ENCODE assay signal across 8 mouse cellular contexts in the genomic region with DNA sequence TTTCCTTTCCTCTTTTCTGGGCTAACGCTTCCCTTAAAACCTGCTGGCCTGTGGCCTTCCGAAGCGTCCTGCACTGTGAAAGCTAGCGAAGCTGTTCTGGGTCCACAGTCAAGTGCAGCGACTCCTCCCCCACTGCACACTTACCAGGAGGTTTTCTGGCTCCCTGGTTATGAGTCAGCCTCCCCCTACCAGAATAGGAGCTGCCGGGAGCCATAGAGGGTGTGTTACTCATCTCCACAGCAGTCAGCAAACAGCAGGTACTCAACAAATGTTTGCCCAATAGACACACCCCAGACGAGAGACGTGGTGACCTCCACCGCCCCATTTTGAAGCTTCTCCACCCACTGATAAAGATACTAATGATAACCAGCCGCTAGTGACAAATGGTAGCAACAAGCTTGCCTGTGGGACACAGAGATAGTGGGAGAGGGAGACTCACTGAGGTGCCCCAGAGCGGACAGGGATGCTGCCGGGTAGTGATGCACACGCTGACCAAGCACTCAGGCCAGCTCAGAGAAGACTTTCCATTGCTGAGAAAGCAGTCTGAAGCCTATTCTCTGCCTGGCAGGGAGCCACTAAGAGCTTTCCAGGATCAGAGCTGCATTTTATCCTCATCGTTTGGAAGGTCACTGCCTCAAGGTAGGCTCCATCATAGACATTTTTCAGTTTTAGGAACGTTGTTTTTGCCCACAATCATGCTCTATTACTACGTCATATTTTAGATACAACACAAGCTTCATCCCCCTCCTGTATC. TPM values are rescaled to one million over a fixed set of nuclear protein-coding genes. Genes with fewer than 3 reads are reported as not detected.
DNase-seq lines count a peak whose midpoint lies in the region; ATAC-seq lines count a peak whose summit lies in the region.

No protein-coding gene starts in this region.

- DNase-seq in cerebellum, adult 11-12 months, result peak; percentile 20
- no peak for DNase-seq in cerebellum, adult 9-11 months
- DNase-seq in midbrain, embryonic 10.5 days (ENCODE audit: low spot score), result peak; percentile 15
- DNase-seq in urinary bladder, adult 2 months (ENCODE audit: low spot score), result no peak
- DNase-seq in left cerebral cortex, postnatal 36 days (ENCODE audit: low spot score in 2 of 2), result no peak

- peaks cover 8% of the 10 kb centered on the region for H3K36me3 ChIP-seq in midbrain, embryonic 10.5 days
- H3K36me3 ChIP-seq in midbrain, embryonic 13.5 days, result peaks cover 5% of the 10 kb centered on the region; the same call in 1 of the 2 replicates
- no peaks in the 10 kb centered on the region for H3K36me3 ChIP-seq in heart, embryonic 16.5 days (ENCODE audit: control insufficient read depth, insufficient read depth)

- no peak overlapping the region for H3K4me2 ChIP-seq in midbrain, embryonic 13.5 days (replicated peaks)
- peak overlapping the region; percentile 50 for H3K4me2 ChIP-seq in heart, embryonic 16.5 days (ENCODE audit: low read depth, low read length)

- peaks cover 6% of the 10 kb centered on the region; the same call in 1 of the 2 replicates for H3K4me1 ChIP-seq in midbrain, embryonic 10.5 days
- H3K4me1 ChIP-seq in midbrain, embryonic 13.5 days (replicated peaks), result 0 out of 2 replicates have a peak, but pooled peaks cover 6% of the 10 kb centered on the region
- peaks cover 6% of the 10 kb centered on the region; the same call in 1 of the 2 replicates for H3K4me1 ChIP-seq in heart, embryonic 16.5 days (ENCODE audit: control insufficient read depth, insufficient read depth, low read length)

- intact Hi-C loops in left cerebral cortex, postnatal 36 days (cut with DNase I), result no loop called here

- no peak overlapping the region for H3K4me3 ChIP-seq in midbrain, embryonic 10.5 days
- H3K4me3 ChIP-seq in midbrain, embryonic 13.5 days (replicated peaks), result no peak overlapping the region
- no peak overlapping the region for H3K4me3 ChIP-seq in heart, embryonic 16.5 days (ENCODE audit: low read length)

- no peak overlapping the region for H3K9ac ChIP-seq in midbrain, embryonic 13.5 days (replicated peaks)
- H3K9ac ChIP-seq in heart, embryonic 16.5 days (ENCODE audit: low read length), result no peak overlapping the region

- no peaks in the 10 kb centered on the region for H3K27me3 ChIP-seq in midbrain, embryonic 10.5 days (ENCODE audit: low read depth, poor library complexity, severe bottlenecking)
- no peaks in the 10 kb centered on the region for H3K27me3 ChIP-seq in midbrain, embryonic 13.5 days
- no peaks in the 10 kb centered on the region for H3K27me3 ChIP-seq in heart, embryonic 16.5 days (ENCODE audit: control insufficient read depth, insufficient read depth, low read length)

- no peaks in the 10 kb centered on the region for H3K9me3 ChIP-seq in midbrain, embryonic 10.5 days (replicated peaks)
- H3K9me3 ChIP-seq in midbrain, embryonic 13.5 days, result no peaks in the 10 kb centered on the region
- H3K9me3 ChIP-seq in heart, embryonic 16.5 days (replicated peaks; ENCODE audit: control insufficient read depth, low read length), result no peaks in the 10 kb centered on the region

- WGBS in midbrain, embryonic 10.5 days, result 70% methylated on average over 16 of the region's 16 CpGs
- WGBS in midbrain, embryonic 13.5 days, result 79% methylated on average over 16 of the region's 16 CpGs
- 23% methylated on average over 16 of the region's 16 CpGs for WGBS in heart, embryonic 16.5 days

- ATAC-seq in midbrain, embryonic 13.5 days, result no peak
- ATAC-seq in heart, embryonic 16.5 days (replicated peaks; ENCODE audit: extremely low read depth, insufficient read depth, low FRiP score), result peak; percentile 49
- ATAC-seq in megakaryocyte, adult 5-6 weeks (ENCODE audit: poor library complexity, severe bottlenecking), result peak; percentile 79

- no peak overlapping the region for H3K27ac ChIP-seq in midbrain, embryonic 10.5 days (replicated peaks)
- H3K27ac ChIP-seq in midbrain, embryonic 13.5 days, result no peak overlapping the region
- H3K27ac ChIP-seq in heart, embryonic 16.5 days (ENCODE audit: low read length), result no peak overlapping the region

RNA-seq across cellular contexts. Expression of a gene that starts 31.5 kb away (rescaled TPM):
- polyA plus RNA-seq in midbrain, embryonic 10.5 days (2016; fragmentation: Nextera tagmentation; extraction: Ambion mirVana), result 21.3 and 29.6 TPM in 2 replicates
- 36.4 and 38.5 TPM in 2 replicates for polyA plus RNA-seq in midbrain, embryonic 13.5 days (2015; fragmentation: Nextera tagmentation; extraction: Ambion mirVana)
- polyA plus RNA-seq in heart, embryonic 16.5 days (2015; fragmentation: Nextera tagmentation; extraction: Ambion mirVana), result 10.5 and 13.0 TPM in 2 replicates
- 51.1 and 58.8 TPM in 2 replicates for total RNA-seq in megakaryocyte, adult 5-6 weeks (2015)
- total RNA-seq in megakaryocyte, adult 5-6 weeks (2017), result 34.1 and 35.9 TPM in 2 replicates
- 6.0 and 6.7 TPM in 2 replicates for polyA plus RNA-seq in urinary bladder, adult 2 months (2012; rRNA removed)
- 100 to 1,000 TPM; 158 to 197 TPM for total RNA-seq in left cerebral cortex, postnatal 36 days (2021)

Comparison
In these comparisons a context has a peak if more than half of its experiments do, and no peak if none do; other contexts are left out.
1. DNase-seq: peak in cerebellum, adult 11-12 months (single experiment) and midbrain, embryonic 10.5 days (single experiment); none in cerebellum, adult 9-11 months (single experiment), urinary bladder, adult 2 months (single experiment) and left cerebral cortex, postnatal 36 days (0 of 2).